Mouse (Mus musculus) cerebral cortex, adult 2 months (tissue): ENCODE results near the gene H60c.

Source experiments
- WGBS: fragments of 180-500 bp; shearing (Covaris S2); methylation state at CpG from one replicate; pipeline ENCODE4 v1.1.7; 2018; 5-methylcytosine and 5-hydroxymethylcytosine counted together

The H60c gene

GRCm38 (mm10) chr10:3267671-3268070, at the start of gene H60c:
H60c (minus strand) TSS chr10:3267771.
- WGBS = 83% methylated on average over 8 of the region's 8 CpGs

- WGBS = 76% methylated on average over 1 of the region's 1 CpGs
Observed at GRCm38 (mm10) chr10:3308821-3309206, 41.2 kb upstream of the H60c start.

GRCm38 (mm10) chr10:3308180-3308820, 40.7 kb upstream of the H60c start:
- WGBS = 74% methylated on average over 4 of the region's 4 CpGs

GRCm38 (mm10) chr10:3307752-3308151, 40.2 kb upstream of the H60c start:
- WGBS = 30% methylated on average over 2 of the region's 2 CpGs

- WGBS = 49% methylated on average over 2 of the region's 2 CpGs
Observed at GRCm38 (mm10) chr10:3293969-3294368, 26.4 kb upstream of the H60c start.

- 85% methylated on average over 2 of the region's 2 CpGs for WGBS
Observed at GRCm38 (mm10) chr10:3281047-3281446, 13.5 kb upstream of the H60c start.

GRCm38 (mm10) chr10:3274065-3274464, 6.5 kb upstream of the H60c start:
- 65% methylated on average over 3 of the region's 3 CpGs for WGBS

- 73% methylated on average over 3 of the region's 4 CpGs for WGBS
Observed at GRCm38 (mm10) chr10:3271036-3271435, 3.5 kb upstream of the H60c start.

GRCm38 (mm10) chr10:3266729-3267128, 842 bp downstream of the H60c start:
- 75% methylated on average over 2 of the region's 2 CpGs for WGBS

- 88% methylated on average over 2 of the region's 2 CpGs for WGBS
Observed at GRCm38 (mm10) chr10:3262784-3263183, 4.8 kb downstream of the H60c start.

- WGBS = 96% methylated on average over 3 of the region's 3 CpGs
Observed at GRCm38 (mm10) chr10:3257391-3257790, 10.2 kb downstream of the H60c start.

- 91% methylated on average over 5 of the region's 5 CpGs for WGBS
Observed at GRCm38 (mm10) chr10:3238436-3238835, 29.1 kb downstream of the H60c start.

- WGBS = 62% methylated on average over 5 of the region's 5 CpGs
Observed at GRCm38 (mm10) chr10:3236638-3237270, 30.8 kb downstream of the H60c start.

GRCm38 (mm10) chr10:3228447-3229195, 39.0 kb downstream of the H60c start:
- 79% methylated on average over 2 of the region's 2 CpGs for WGBS
